Mouse (Mus musculus): ENCODE results near the gene Tmem265. TPM values are rescaled to one million over a fixed set of nuclear protein-coding genes. Genes with fewer than 3 reads are reported as not detected.

Tmem265 gene
- polyA plus RNA-seq, 1 experiment from 2014 or later, result 4.0 TPM

DNA sequence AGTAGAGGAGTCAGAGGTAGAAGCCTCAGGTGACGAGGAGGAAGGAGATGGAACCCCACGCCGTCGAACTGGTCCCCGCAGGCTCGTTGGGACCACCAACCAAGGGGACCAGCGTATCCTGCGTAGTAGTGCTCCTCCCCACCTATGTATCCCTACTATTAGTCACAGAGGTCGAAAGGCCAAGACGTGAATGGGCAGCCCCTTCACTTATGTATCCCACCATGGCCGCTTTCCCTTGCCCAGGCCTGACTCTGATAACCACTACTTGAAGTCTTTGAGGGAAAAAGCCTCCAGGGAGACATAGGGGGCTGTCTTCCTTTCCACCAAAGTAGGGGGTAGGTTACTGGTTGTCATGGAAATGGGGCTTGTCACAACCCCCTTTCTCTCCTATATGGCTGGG is 610 bp upstream of the Tmem265 start:
- Histone ChIP-seq H3K9me3 (replicated peaks) (no peaks in the 10 kb centered on the region), H3K36me3 (peaks cover 87% of the 10 kb centered on the region), H3K27me3 (no peaks in the 10 kb centered on the region), H3K4me3 (replicated peaks) (no peak overlapping the region), H3K27ac (no peak overlapping the region), H3K4me2 (no peak overlapping the region), H3K4me1 (replicated peaks) (no peaks in the 10 kb centered on the region), H3K9ac (no peak overlapping the region)
- DNase-seq (no peak), ATAC-seq (ENCODE audit: low read depth) (no peak)
- 89% methylated on average over 11 of the region's 11 CpGs for WGBS (ENCODE audit: insufficient replicate concordance)

DNA sequence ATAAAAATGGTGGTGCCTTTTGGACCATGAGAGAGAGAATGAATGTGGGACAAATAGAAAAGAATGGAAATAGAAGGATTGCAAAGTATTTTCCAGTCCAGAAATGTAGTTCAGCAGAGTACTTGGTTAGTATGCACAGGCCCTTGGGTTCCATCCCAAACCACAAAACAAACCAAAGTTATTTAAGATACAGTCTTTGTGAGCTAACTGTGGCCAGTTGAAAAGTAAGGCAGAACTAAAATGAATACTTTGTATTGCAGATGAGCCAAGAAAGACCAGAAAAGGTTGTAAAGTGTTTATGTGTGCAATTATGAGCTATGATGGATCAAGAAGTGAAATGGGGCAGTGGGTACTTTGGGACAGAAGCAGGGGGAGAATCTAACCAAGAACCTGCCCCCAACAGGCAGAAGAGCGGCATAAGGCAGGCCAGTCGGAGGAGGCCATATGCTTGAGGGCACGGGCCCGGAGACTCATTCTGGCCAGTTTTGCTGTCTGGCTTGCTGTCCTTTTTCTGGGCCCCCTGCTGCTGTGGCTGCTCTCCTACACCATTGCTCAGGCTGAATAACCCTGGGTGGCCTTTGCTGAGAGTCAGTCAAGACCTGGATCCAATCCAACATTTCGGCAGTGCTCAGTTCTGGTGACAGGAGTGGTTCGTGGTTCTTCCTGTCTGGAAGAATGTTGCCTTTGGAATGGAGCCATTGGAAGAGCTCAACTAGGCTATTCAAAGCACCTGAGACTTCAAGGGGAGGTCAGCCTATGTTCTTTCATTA is 3.4 kb downstream of the Tmem265 start:
- Histone ChIP-seq H3K27me3 (no peaks in the 10 kb centered on the region), H3K4me1 (replicated peaks) (no peaks in the 10 kb centered on the region), H3K36me3 (peaks cover 72% of the 10 kb centered on the region), H3K27ac (no peak overlapping the region), H3K9me3 (replicated peaks) (no peaks in the 10 kb centered on the region), H3K4me2 (no peak overlapping the region), H3K4me3 (replicated peaks) (no peak overlapping the region), H3K9ac (no peak overlapping the region)
- no peak for DNase-seq
- 88% methylated on average over 6 of the region's 6 CpGs for WGBS (ENCODE audit: insufficient replicate concordance)
- no peak for ATAC-seq (ENCODE audit: low read depth)

- peak within 1 kb of the TSS; percentile 91 for H3K9ac ChIP-seq
- peak; percentile 94 for DNase-seq
- H3K4me3 ChIP-seq (replicated peaks), result peak within 1 kb of the TSS; percentile 85
- peaks cover 29% of the 10 kb centered on the region for H3K4me1 ChIP-seq (replicated peaks)
- no peaks in the 10 kb centered on the region for H3K27me3 ChIP-seq
- peak; percentile 99 for ATAC-seq (ENCODE audit: low read depth)
- peak within 1 kb of the TSS; percentile 69 for H3K27ac ChIP-seq
- under 1% methylated on average over 17 of the region's 17 CpGs for WGBS (ENCODE audit: insufficient replicate concordance)
- no peaks in the 10 kb centered on the region for H3K9me3 ChIP-seq (replicated peaks)
- peaks cover 26% of the 10 kb centered on the region for H3K36me3 ChIP-seq
- peak within 1 kb of the TSS; percentile 90 for H3K4me2 ChIP-seq
Observed at GRCm38 (mm10) chr7:127572895-127573471, 11.8 kb downstream of the Tmem265 start, which contains the start of gene Phkg2. Gene Phkg2 (plus strand): TSS chr7:127573340.

- ATAC-seq (ENCODE audit: low read depth) (peak; percentile 37), DNase-seq (peak; percentile 13)
Observed at GRCm38 (mm10) chr7:127573503-127574008, 12.4 kb downstream of the Tmem265 start.

DNA sequence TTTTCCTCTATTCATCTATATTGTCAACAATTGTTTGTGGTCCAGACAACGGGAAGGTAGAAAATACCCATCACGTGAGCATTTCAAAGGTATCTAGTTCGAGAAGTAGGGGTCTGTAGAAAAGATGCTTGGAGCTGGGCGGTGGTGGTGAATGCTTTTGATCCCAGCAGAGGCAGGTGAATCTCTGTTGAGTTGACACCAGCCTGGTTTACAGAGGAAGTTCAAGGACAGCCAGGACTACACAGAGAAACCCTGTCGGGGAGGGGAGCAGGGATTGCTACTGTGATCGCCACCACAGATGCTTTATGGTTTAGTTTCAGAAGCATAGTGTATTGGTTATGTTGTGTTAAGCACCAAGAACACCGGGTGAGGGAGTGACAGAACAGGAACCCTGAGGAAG is 12.9 kb downstream of the Tmem265 start:
- peak overlapping the region; percentile 68 for H3K27ac ChIP-seq
- 9% methylated on average over 7 of the region's 7 CpGs for WGBS (ENCODE audit: insufficient replicate concordance)
- H3K9me3 ChIP-seq (replicated peaks), result no peaks in the 10 kb centered on the region
- peaks cover 29% of the 10 kb centered on the region for H3K4me1 ChIP-seq (replicated peaks)
- H3K4me2 ChIP-seq, result peak overlapping the region; percentile 90
- no peak for ATAC-seq (ENCODE audit: low read depth)
- H3K27me3 ChIP-seq, result no peaks in the 10 kb centered on the region
- peak overlapping the region; percentile 85 for H3K4me3 ChIP-seq (replicated peaks)
- H3K9ac ChIP-seq, result peak overlapping the region; percentile 91
- H3K36me3 ChIP-seq, result peaks cover 30% of the 10 kb centered on the region
- DNase-seq, result no peak

More at GRCm38 (mm10) chr7:127573503-127574008, 12.4 kb downstream of the Tmem265 start:
- Histone ChIP-seq H3K27ac (peak overlapping the region; percentile 68), H3K9me3 (replicated peaks) (no peaks in the 10 kb centered on the region), H3K27me3 (no peaks in the 10 kb centered on the region), H3K4me1 (replicated peaks) (peaks cover 29% of the 10 kb centered on the region), H3K36me3 (peaks cover 31% of the 10 kb centered on the region), H3K4me2 (peak overlapping the region; percentile 90), H3K9ac (peak overlapping the region; percentile 91), H3K4me3 (replicated peaks) (peak overlapping the region; percentile 85)
- WGBS (ENCODE audit: insufficient replicate concordance), result under 1% methylated on average over 27 of the region's 28 CpGs

GRCm38 (mm10) chr7:127583260-127583659 is 22.1 kb downstream of the Tmem265 start:
- ATAC-seq (ENCODE audit: low read depth) (no peak), DNase-seq (no peak)
- no peak overlapping the region for H3K27ac ChIP-seq
- H3K4me3 ChIP-seq (replicated peaks), result no peak overlapping the region
- H3K4me1 ChIP-seq (replicated peaks), result peaks cover 29% of the 10 kb centered on the region
- WGBS (ENCODE audit: insufficient replicate concordance), result 84% methylated on average over 6 of the region's 6 CpGs
- no peaks in the 10 kb centered on the region for H3K9me3 ChIP-seq (replicated peaks)
- no peak overlapping the region for H3K4me2 ChIP-seq
- peaks cover 61% of the 10 kb centered on the region for H3K36me3 ChIP-seq
- no peaks in the 10 kb centered on the region for H3K27me3 ChIP-seq
- no peak overlapping the region for H3K9ac ChIP-seq

DNA sequence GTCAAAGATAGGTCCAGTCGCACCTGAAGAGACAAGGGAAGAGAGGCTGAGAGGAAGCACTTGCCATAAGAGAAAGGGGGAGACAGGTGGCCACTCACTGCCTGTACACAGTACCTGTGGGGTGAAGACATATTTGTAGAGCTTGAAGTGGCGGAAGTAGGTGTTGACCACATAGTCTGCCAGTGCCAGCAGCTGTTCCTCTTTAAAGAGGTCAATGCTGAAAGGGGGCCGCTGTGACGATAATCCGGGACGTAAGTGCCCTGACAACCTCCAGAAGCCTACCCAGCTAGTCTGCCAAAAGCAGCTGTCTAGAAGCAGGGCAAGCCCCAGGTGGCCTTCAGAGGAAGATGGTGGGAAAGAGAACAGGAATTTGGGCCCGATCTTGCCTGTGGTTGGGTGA is 23.8 kb downstream of the Tmem265 start:
- Histone ChIP-seq H3K4me2 (no peak overlapping the region), H3K4me1 (replicated peaks) (peaks cover 40% of the 10 kb centered on the region), H3K27me3 (no peaks in the 10 kb centered on the region), H3K4me3 (replicated peaks) (no peak overlapping the region), H3K9me3 (replicated peaks) (no peaks in the 10 kb centered on the region), H3K27ac (peak overlapping the region; percentile 80), H3K36me3 (peaks cover 54% of the 10 kb centered on the region), H3K9ac (no peak overlapping the region)
- no peak for DNase-seq
- no peak for ATAC-seq (ENCODE audit: low read depth)
- 83% methylated on average over 7 of the region's 7 CpGs for WGBS (ENCODE audit: insufficient replicate concordance)

DNA sequence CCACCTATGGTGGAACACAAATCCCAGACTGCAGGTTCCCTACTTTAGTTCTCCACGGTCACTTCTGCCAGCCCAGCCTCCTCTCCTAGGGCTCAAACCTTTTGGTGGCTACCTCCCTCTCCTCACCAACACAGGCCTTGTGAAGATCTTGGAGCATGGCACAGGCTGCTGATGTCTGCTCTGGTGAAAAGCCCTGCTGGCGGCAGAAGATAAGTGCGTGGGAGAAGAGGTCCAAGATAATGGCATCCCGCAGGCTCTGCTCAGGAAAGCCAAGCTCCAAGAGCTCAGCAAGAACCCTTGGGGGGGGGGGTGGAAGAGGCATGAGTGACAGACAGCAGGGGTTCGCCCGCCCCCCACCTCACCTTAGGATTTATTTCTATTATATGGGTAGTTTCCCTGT is 25.0 kb downstream of the Tmem265 start:
- H3K9ac ChIP-seq, result peak overlapping the region; percentile 50; the same call in 1 of the 2 replicates
- DNase-seq (peak; percentile 69), ATAC-seq (ENCODE audit: low read depth) (peak; percentile 60)
- H3K27ac ChIP-seq, result peak overlapping the region; percentile 80
- no peaks in the 10 kb centered on the region for H3K9me3 ChIP-seq (replicated peaks)
- WGBS (ENCODE audit: insufficient replicate concordance), result 46% methylated on average over 6 of the region's 6 CpGs
- H3K4me2 ChIP-seq, result peak overlapping the region; percentile 98
- H3K4me3 ChIP-seq (replicated peaks), result peak overlapping the region; percentile 18; the same call in 1 of the 2 replicates
- no peaks in the 10 kb centered on the region for H3K27me3 ChIP-seq
- H3K4me1 ChIP-seq (replicated peaks), result peaks cover 46% of the 10 kb centered on the region
- H3K36me3 ChIP-seq, result peaks cover 57% of the 10 kb centered on the region

DNA sequence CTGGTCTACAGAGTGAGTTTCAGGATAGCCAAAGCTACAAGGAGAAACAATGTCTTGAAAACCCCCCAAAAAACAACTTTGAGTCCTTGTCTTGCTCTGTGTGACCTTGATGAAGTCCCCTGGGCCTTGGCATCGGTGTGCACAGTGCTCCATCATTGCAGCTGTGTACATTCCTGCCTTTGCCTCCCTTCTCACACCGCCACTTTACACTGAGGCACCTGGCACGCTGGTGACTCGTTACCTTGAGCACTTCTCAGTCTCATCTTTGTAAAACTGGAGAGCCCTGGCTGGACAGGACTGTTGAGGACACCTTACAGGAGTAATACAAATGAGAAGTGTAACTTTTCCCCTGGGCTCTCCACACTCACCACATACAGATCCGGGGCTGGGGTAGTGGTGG is 26.0 kb downstream of the Tmem265 start:
- Histone ChIP-seq H3K27me3 (no peaks in the 10 kb centered on the region), H3K4me1 (replicated peaks) (peaks cover 46% of the 10 kb centered on the region), H3K9me3 (replicated peaks) (no peaks in the 10 kb centered on the region), H3K4me2 (peak overlapping the region; percentile 98), H3K27ac (peak overlapping the region; percentile 80), H3K4me3 (replicated peaks) (peak overlapping the region; percentile 89), H3K9ac (peak overlapping the region; percentile 74), H3K36me3 (peaks cover 57% of the 10 kb centered on the region)
- no peak for ATAC-seq (ENCODE audit: low read depth)
- DNase-seq, result no peak
- WGBS (ENCODE audit: insufficient replicate concordance), result 63% methylated on average over 5 of the region's 5 CpGs

DNA sequence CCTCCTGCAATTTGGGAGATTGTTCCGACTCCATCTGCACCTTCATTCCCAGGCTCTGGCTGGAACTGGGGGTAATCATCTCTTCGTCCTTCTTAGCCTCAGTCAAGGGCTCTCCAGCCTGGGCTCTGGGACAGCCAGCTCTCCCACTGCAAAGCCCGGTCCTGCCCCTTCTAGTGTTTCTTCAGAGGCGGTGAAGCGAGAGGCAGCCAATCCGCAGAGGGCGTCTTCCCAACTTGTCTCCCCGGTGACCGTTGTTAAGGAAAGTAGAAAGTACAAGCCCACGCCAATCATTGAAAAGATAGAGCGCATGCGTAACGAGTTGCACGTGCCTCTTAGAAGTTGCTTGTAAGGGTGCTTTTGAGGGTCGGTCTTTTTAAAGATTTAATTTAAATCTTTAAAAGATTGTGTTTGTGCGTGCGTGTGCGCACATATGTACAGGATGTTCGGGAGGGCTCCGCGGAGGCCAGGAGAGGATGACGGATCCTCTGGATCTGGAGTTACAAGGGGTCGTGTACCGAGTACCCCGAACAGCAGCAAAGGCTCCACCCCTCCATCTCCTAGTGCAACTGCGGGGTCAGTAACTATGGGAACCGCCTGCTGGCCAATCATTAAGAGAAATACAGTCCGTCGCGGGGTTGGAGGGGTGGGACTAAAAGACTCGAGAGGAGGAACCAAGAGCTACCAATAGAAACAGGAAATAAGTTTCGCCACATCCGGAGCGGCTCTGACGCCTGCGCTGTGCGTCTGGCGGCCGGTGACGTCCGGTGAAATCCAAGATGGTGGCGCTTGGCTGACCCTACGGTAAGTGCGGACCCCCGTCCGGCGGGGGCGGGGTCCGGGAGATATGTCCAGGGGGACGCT is 27.1 kb downstream of the Tmem265 start, which contains the start of the genes Ccdc189 and Rnf40:
Gene Ccdc189 (minus strand): TSS at position 585 of the 861 bp plus-strand sequence.
Gene Rnf40 (plus strand): TSS at position 757 of the 861 bp plus-strand sequence.
- Histone ChIP-seq H3K27ac (peak within 1 kb of the TSS; percentile 80), H3K9ac (peak within 1 kb of the TSS; percentile 90), H3K4me3 (replicated peaks) (peak within 1 kb of the TSS; percentile 89), H3K4me1 (replicated peaks) (peaks cover 46% of the 10 kb centered on the region), H3K4me2 (peak within 1 kb of the TSS; percentile 98), H3K9me3 (replicated peaks) (no peaks in the 10 kb centered on the region), H3K36me3 (peaks cover 57% of the 10 kb centered on the region), H3K27me3 (no peaks in the 10 kb centered on the region)
- peak; percentile 91 for ATAC-seq (ENCODE audit: low read depth)
- peak; percentile 93 for DNase-seq
- under 1% methylated on average over 50 of the region's 50 CpGs for WGBS (ENCODE audit: insufficient replicate concordance)

Measured in liver, embryonic 13.5 days (tissue).